Mouse (Mus musculus): ENCODE data around the gene Fars2.

Fars2 gene

GRCm38 (mm10) chr13:36506315-36506714, 389.1 kb downstream of the Fars2 start:
- in situ Hi-C loops (cut with MseI, MboI) = no loop called here

GRCm38 (mm10) chr13:36510161-36510560, 392.9 kb downstream of the Fars2 start:
- in situ Hi-C loops (cut with MseI, MboI) = no loop called here

- in situ Hi-C loops (cut with MseI, MboI) = no loop called here
Measured at GRCm38 (mm10) chr13:36513126-36513525, 395.9 kb downstream of the Fars2 start.

GRCm38 (mm10) chr13:36518144-36518571, 400.9 kb downstream of the Fars2 start:
- in situ Hi-C loops (cut with MseI, MboI) = no loop called here

GRCm38 (mm10) chr13:36527761-36528160, 410.5 kb downstream of the Fars2 start:
- in situ Hi-C loops (cut with MseI, MboI) = no loop called here

GRCm38 (mm10) chr13:36528223-36528895, 411.1 kb downstream of the Fars2 start:
- in situ Hi-C loops (cut with MseI, MboI) = no loop called here

- in situ Hi-C loops (cut with MseI, MboI) = no loop called here
Measured at GRCm38 (mm10) chr13:36529467-36530039, 412.3 kb downstream of the Fars2 start.

- in situ Hi-C loops (cut with MseI, MboI) = no loop called here
Measured at GRCm38 (mm10) chr13:36530852-36531251, 413.6 kb downstream of the Fars2 start.

GRCm38 (mm10) chr13:36531893-36532292, 414.7 kb downstream of the Fars2 start:
- in situ Hi-C loops (cut with MseI, MboI) = no loop called here

GRCm38 (mm10) chr13:36533071-36533470, 415.9 kb downstream of the Fars2 start:
- in situ Hi-C loops (cut with MseI, MboI) = no loop called here

- in situ Hi-C loops (cut with MseI, MboI) = no loop called here
Measured at GRCm38 (mm10) chr13:36533518-36533917, 416.3 kb downstream of the Fars2 start.

- in situ Hi-C loops (cut with MseI, MboI) = no loop called here
Measured at GRCm38 (mm10) chr13:36533966-36534540, 416.8 kb downstream of the Fars2 start.

- in situ Hi-C loops (cut with MseI, MboI) = no loop called here
Measured at GRCm38 (mm10) chr13:36537580-36537979, 420.4 kb downstream of the Fars2 start.

GRCm38 (mm10) chr13:36538385-36538784, 421.2 kb downstream of the Fars2 start:
- in situ Hi-C loops (cut with MseI, MboI) = no loop called here

GRCm38 (mm10) chr13:36540231-36540630, 423.0 kb downstream of the Fars2 start:
- in situ Hi-C loops (cut with MseI, MboI) = no loop called here

- in situ Hi-C loops (cut with MseI, MboI) = no loop called here
Measured at GRCm38 (mm10) chr13:36541287-36541780, 424.1 kb downstream of the Fars2 start.

- in situ Hi-C loops (cut with MseI, MboI) = no loop called here
Measured at GRCm38 (mm10) chr13:36550694-36551093, 433.5 kb downstream of the Fars2 start.

GRCm38 (mm10) chr13:36552522-36553246, 435.5 kb downstream of the Fars2 start:
- in situ Hi-C loops (cut with MseI, MboI) = no loop called here

GRCm38 (mm10) chr13:36553247-36553642, 436.0 kb downstream of the Fars2 start:
- in situ Hi-C loops (cut with MseI, MboI) = no loop called here

GRCm38 (mm10) chr13:36554743-36555142, 437.5 kb downstream of the Fars2 start:
- in situ Hi-C loops (cut with MseI, MboI) = no loop called here

GRCm38 (mm10) chr13:36562447-36563441, 445.5 kb downstream of the Fars2 start:
- in situ Hi-C loops (cut with MseI, MboI) = no loop called here
